Mouse (Mus musculus): ENCODE measurements at regions not wholly inside any gene's neighbourhood (a gene's known extent, or its start where the extent isn't known, plus 50 kb on each side); places are given as distances from the start of the nearest gene placed in this dataset.

DNA sequence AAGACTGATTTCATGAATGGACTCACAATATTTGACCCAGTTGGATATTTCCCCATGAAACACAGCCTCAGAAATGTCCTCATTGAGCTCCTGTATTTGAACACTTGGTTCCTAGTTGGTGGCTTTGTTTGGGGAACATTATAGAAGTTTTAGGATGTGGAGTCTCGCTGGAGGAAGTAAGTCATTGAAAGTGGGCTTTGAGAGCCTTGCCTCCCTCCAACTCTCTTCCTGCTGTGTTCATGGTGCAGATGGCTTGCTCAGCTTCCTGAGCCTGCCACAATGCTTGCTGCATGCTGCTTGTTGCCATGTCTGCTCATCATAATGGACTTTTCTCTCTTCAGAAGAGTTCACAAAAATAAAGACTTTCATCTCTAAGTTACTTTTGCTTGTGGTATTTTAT is 239.5 kb upstream of the Trib2 start:
- TF ChIP-seq POLR2A (IDR thresholded peaks at IDR 0.05; ENCODE audit: borderline replicate concordance, low read depth, low read length) (no peak), CTCF (IDR thresholded peaks at IDR 0.05; ENCODE audit: low read depth, low read length) (no peak)
